Mouse (Mus musculus): ENCODE data around the gene Exoc3. TPM values are rescaled to one million over a fixed set of nuclear protein-coding genes. Genes with fewer than 3 reads are reported as not detected.

Gene Exoc3
- 4.9 and 39.6 TPM in 2 replicates for polyA plus RNA-seq (2012; ENCODE audit: low replicate concordance)

GRCm38 (mm10) chr13:74208317-74208985 is at the start of gene Exoc3:
Exoc3 (minus strand) TSS chr13:74208732.

GRCm38 (mm10) chr13:74121141-74121602 is 87.4 kb downstream of the Exoc3 start, which contains the start of gene Slc9a3:
Slc9a3 (plus strand) TSS chr13:74121457.

Other genes with a start within 250 kb of the Exoc3 start
- gene Zdhhc11, start 244.9 kb downstream of the Exoc3 start, polyA plus RNA-seq (2012; ENCODE audit: low replicate concordance), result not detected in 2 replicates
- 0.45 and 1.9 TPM in 2 replicates for gene Tppp, start 199.3 kb downstream of the Exoc3 start, polyA plus RNA-seq (2012; ENCODE audit: low replicate concordance)
- 0.31 and 3.7 TPM in 2 replicates for gene Cep72, start 146.4 kb downstream of the Exoc3 start, polyA plus RNA-seq (2012; ENCODE audit: low replicate concordance)
- gene Slc9a3, start 87.3 kb downstream of the Exoc3 start, polyA plus RNA-seq (2012; ENCODE audit: low replicate concordance), result not detected in 2 replicates
- 0.20 and 0.43 TPM in 2 replicates for gene Ahrr, start 83.6 kb upstream of the Exoc3 start, polyA plus RNA-seq (2012; ENCODE audit: low replicate concordance)
- gene Pdcd6, start 108.8 kb upstream of the Exoc3 start, polyA plus RNA-seq (2012; ENCODE audit: low replicate concordance), result 28.1 and 45.7 TPM in 2 replicates
- gene Sdha, start 141.5 kb upstream of the Exoc3 start, polyA plus RNA-seq (2012; ENCODE audit: low replicate concordance), result 21.8 and 32.3 TPM in 2 replicates
- 0.22 and 0.85 TPM in 2 replicates for gene Ccdc127, start 141.6 kb upstream of the Exoc3 start, polyA plus RNA-seq (2012; ENCODE audit: low replicate concordance)
- not detected in 2 replicates for gene Lrrc14b, start 155.3 kb upstream of the Exoc3 start, polyA plus RNA-seq (2012; ENCODE audit: low replicate concordance)
- gene Zfp72, start 182.1 kb upstream of the Exoc3 start, polyA plus RNA-seq (2012; ENCODE audit: low replicate concordance), result 0.14 and 0.31 TPM in 2 replicates
- gene Ftl1-ps1, start 191.0 kb upstream of the Exoc3 start, polyA plus RNA-seq (2012; ENCODE audit: low replicate concordance), result 13.2 and 44.2 TPM in 2 replicates

Measured in hematopoietic multipotent progenitor cell, adult 10-12 weeks (in vitro differentiated cells).